Mouse (Mus musculus) layer of hippocampus, postnatal 10 days (tissue): ENCODE measurements at regions not wholly inside any gene's neighbourhood (a gene's known extent, or its start where the extent isn't known, plus 50 kb on each side); places are given as distances from the start of the nearest gene placed in this dataset.

Experiments used
- DNase-seq, 2 experiments: peaks; one replicate each; pipeline ENCODE4 v3.0.0; 2021; ENCODE audit warnings: low spot score in 2 of 2

DNA sequence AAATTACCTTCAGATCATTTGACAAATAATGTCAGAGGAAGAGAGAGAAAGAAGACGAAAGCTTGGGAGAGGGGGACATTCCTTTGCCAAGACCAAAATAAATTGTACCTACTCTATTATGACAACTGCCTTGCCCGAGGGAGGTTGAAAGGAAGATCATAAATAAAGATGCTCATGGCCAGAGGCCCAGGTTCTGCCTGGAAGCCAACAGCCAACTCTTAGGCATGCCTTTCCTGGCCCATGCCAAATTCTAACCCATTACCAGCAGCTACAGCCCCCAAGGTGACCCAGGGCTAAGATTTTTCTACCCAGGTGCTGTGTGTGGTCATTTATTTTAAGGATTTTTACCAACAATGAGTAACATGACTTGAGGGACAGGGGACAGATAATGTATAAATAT is 54.9 kb downstream of the Cbln1 start:
- DNase-seq, result no peak

- no peak for DNase-seq
Measured at GRCm38 (mm10) chr8:87415051-87415630, 57.3 kb downstream of the Cbln1 start.

GRCm38 (mm10) chr8:87389016-87389415 is 83.4 kb downstream of the Cbln1 start:
- no peak for DNase-seq

- no peak for DNase-seq
Measured at GRCm38 (mm10) chr8:87383527-87384206, 88.7 kb downstream of the Cbln1 start.

- DNase-seq, result no peak
Measured at GRCm38 (mm10) chr8:87382311-87382710, 90.1 kb downstream of the Cbln1 start.

GRCm38 (mm10) chr8:87380791-87381190 is 91.6 kb downstream of the Cbln1 start:
- no peak for DNase-seq

DNA sequence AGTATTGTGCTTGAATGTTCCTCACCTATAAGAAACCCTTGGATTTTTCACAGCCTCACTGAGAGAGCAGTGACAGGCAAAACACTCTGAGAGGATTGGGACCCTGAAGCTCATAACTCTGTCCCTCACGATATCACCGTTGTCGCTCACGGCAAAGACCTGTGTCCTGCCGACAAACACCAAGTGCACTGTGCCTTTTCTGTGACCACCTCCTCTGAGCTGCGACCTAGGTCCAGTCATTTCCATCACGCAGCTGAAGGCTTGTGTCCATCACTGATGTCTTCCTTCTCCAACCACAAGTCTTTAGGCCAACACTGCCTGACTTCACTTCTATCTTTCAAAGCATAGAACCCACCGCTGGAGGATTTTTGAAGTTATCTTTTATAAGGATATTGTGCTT is 93.1 kb downstream of the Cbln1 start:
- DNase-seq, result no peak

GRCm38 (mm10) chr8:87374044-87374443 is 98.4 kb downstream of the Cbln1 start:
- no peak for DNase-seq

DNA sequence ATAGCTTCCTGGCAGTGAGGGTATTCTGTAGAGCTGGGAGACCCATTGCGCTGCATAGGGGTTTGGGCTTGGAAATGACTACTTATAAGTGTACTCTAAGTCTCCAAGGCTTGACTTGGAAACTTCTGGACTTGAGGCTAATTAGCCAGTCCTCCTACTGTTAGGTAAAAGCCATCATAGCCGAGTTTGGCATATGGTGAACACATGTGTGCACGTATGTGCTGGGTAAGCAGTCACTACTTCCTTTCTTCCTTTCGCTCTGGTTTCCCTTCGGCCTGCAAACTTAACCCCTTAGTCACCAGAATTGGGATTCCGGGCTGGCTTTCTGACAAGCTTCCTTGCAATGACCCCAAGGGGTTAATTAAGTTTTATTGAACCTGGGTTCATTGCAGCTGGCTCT is 98.9 kb downstream of the Cbln1 start:
- DNase-seq, result no peak

DNA sequence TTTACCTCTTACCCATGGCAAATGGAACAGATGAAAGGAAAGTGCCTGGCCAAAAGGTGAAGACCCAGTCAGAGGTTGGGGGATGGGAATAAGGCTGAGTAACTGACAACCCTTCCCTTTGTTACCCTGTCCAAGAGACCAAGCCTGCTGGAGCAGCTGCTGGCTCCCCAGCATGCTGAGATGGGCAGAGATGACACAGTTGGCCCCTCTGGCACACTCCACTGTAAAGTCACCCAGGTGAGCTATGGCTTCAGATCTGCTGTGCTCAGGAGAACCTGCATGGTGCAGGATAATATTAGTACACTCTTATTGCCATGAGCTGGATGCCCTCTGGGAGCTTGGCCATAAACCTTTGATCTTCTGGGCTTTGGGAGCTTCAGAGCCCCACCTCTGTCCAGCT is 100.3 kb downstream of the Cbln1 start:
- DNase-seq, result no peak

DNA sequence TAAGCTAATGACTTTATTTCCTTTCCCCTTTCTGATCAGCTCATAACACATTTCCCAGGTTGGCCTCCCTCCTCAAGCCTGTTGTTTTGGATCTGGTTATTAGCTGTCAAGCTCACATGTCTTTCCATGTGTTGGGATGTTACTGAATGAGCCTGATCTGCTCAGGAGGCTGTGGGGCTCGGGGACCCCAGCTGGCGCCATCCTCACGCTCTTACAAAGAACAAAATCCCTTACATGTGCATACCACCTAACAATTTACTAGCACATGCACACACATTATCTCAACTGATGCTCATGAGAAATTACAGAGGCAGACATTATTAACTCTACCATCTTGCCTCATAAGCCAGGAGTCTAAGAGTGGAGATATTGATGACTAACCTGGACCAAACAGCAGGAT is 102.2 kb downstream of the Cbln1 start:
- DNase-seq, result no peak

DNA sequence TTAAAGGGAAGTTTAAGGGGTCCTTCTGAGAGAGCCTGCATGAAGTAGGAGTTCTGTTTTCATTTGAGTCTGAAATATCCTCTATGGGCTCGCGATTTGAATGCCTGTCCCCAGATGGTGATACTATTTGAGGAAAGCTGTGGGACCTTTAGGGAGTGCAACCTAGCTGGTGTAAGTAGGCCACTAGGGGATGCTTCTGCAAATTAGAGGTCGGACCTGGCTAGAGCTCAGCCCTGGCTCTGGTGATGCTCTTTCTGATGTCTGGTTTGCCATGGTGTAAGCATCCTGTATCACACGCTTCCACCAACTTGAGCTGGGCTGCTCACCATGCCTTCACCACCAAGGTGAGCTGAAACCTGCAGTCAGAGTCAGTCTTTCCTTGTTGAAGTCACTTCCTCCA is 121.9 kb downstream of the Cbln1 start:
- no peak for DNase-seq

DNA sequence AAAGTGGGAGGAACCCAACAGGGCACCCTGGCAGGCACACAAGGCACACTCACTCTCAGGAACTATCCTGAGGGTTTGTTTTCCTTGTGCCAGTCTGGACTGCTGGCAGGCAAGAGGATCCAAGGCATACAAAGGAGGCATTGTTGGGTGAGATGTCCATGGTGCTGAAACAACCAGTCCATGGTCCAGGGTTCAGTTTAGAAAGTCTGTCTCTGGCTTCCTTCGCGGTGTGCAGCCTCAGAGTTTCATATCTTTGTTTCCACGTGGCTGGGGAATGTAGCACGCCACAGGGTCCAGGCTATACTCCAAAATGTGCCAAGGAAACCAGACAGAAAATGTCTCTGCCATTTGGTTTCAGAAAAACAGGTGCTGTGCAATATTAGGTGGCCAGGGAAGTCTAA is 122.6 kb downstream of the Cbln1 start:
- peak; percentile 5 to 21 for DNase-seq

DNA sequence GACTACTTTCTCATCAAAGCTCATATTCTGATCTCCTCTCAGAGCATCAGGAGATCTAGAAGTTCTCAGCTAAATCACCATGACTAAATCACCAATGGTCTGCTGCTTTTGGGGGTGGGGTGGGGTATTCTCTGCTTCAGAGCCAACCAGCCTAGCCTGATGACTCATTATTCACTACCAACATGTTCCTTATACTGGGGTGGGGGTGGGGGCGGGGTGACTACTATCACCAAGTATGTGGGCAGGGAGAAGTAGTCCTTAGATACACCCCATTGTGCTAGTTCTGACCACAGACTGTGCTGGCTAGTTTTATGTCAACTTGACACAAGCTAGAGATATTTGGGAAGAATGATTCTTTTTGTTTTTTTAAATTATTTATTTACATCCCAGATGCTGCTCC is 143.0 kb downstream of the Cbln1 start:
- DNase-seq, result no peak

GRCm38 (mm10) chr8:87314570-87314969 is 157.8 kb downstream of the Cbln1 start:
- peak; percentile 6 to 12 for DNase-seq

GRCm38 (mm10) chr8:87311282-87311681 is 161.1 kb downstream of the Cbln1 start:
- peak; percentile 7 to 36 for DNase-seq

DNA sequence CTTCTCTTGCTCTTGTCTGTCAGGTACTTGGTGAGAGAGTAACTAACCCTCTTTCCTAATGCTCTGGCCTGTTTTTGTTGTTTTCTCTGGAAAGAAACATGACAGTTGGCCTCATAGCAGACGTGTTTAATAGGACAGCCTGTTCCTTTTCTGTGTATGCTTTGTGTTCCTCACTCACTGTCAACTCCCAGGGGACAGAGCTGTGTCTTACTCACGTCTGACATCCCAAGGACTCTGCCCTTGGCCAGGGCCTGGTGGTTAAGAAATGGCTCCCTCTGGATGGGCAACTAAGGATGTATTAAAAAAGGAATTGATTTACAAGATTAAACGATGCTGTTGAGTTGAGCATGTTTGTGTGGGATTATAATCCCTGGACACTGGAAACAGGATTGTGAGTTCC is 164.1 kb downstream of the Cbln1 start:
- DNase-seq, result no peak

GRCm38 (mm10) chr8:87305001-87305400 is 167.4 kb downstream of the Cbln1 start:
- DNase-seq, result no peak

- DNase-seq, result no peak
Measured at GRCm38 (mm10) chr8:87303522-87303921, 168.9 kb downstream of the Cbln1 start.

DNA sequence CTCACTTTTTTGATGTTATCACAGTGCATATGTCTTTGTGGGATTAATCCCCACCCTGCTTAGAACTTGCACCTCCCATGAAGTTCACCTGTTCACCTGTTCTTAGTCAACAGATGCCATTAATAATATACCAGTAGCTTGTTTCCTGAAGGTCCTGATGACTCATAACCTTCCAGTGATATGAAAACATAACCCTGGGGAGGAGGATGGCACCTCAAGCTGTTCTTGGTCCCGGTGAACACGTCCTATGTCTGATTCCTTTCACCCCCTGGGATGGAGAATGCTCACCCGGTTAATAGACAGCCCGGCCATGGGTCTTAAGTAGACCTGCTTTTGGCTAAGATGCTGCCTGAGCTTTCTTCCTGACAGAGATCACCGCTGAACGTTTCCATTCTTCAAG is 174.6 kb downstream of the Cbln1 start:
- DNase-seq, result no peak

- DNase-seq, result no peak
Measured at GRCm38 (mm10) chr8:87297331-87297730, 175.1 kb downstream of the Cbln1 start.

- no peak for DNase-seq
Measured at GRCm38 (mm10) chr8:87286059-87286458, 186.3 kb downstream of the Cbln1 start.

DNA sequence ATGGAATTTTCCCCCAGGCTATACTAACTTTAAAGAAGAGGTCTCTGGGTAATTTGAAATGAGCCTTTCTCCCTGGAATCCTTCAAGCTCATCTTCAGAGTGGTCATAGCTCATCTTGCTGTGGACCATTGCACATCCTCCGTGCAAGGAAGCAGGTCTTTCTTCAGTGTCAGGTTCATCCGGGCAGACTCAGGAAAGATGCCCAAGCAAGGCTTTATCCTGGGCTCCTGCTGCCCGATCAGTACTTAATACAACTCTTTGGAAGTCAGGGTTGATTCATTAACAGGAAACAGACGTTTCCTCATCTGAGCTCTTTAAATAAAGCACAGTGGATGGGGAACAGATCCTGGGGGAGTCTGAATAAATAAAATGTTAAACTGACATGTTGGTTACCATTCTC is 188.1 kb downstream of the Cbln1 start:
- DNase-seq, result no peak
